Comparison of ENCODE assay signal across 32 mouse cellular contexts in genomic region chr5:149536005-149536404, GRCm38 (mm10). TPM values are rescaled to one million over a fixed set of nuclear protein-coding genes. Genes with fewer than 3 reads are reported as not detected.
A peak's percentile ranks its signal among the peaks of the same experiment; 100 is the strongest.
DNase-seq lines count a peak whose midpoint lies in the region; ATAC-seq and TF ChIP-seq lines count a peak whose summit lies in the region.
"Had no signal": no experiment of that assay in that cellular context is flagged by ENCODE, and none has a peak within 500 bp of the region (broad histone marks: within the 10 kb centered on the region; RNA-seq: fewer than 3 reads in every experiment).

No protein-coding gene starts in this region.

- H3K36me3 ChIP-seq in forebrain, embryonic 13.5 days (ENCODE audit: poor library complexity, severe bottlenecking) = no peaks in the 10 kb centered on the region
- no peaks in the 10 kb centered on the region for H3K36me3 ChIP-seq in forebrain, embryonic 16.5 days (ENCODE audit: control insufficient read depth, insufficient read depth)
- H3K36me3 ChIP-seq: embryonic facial prominence, embryonic 10.5 days; embryonic facial prominence, embryonic 15.5 days; G1E; heart, embryonic 10.5 days; heart, embryonic 15.5 days; hindbrain, embryonic 13.5 days; midbrain, embryonic 15.5 days had no signal

- intact Hi-C loops in left cerebral cortex, adult 2 months (cut with DNase I) = loop anchor here (2.0 to 5.0 kb wide), 3 partner anchors 76 to 569 kb away; no protein-coding TSS in a partner anchor

- TF ChIP-seq CTCF in left cerebral cortex, adult 2 months (IDR thresholded peaks at IDR 0.05) = no peak

- 59% methylated on average over 9 of the region's 9 CpGs for WGBS in forebrain, embryonic 13.5 days
- 61% methylated on average over 9 of the region's 9 CpGs for WGBS in forebrain, embryonic 16.5 days

- no peak overlapping the region for H3K27ac ChIP-seq in forebrain, embryonic 13.5 days
- no peak overlapping the region for H3K27ac ChIP-seq in forebrain, embryonic 16.5 days (ENCODE audit: low read length)
- peak overlapping the region; percentile 82 for H3K27ac ChIP-seq in left cerebral cortex, adult 2 months
- H3K27ac ChIP-seq: embryonic facial prominence, embryonic 10.5 days; embryonic facial prominence, embryonic 15.5 days; heart, embryonic 10.5 days; heart, embryonic 15.5 days; hindbrain, embryonic 13.5 days; liver, embryonic 14.5 days; macrophage; midbrain, embryonic 15.5 days had no signal

- ATAC-seq in forebrain, embryonic 13.5 days = no peak
- ATAC-seq in forebrain, embryonic 16.5 days = no peak
- no peak for ATAC-seq in activated CD4-positive, CD25-positive, alpha-beta regulatory T cell, adult 4 months
- ATAC-seq: intestine, postnatal 0 days; midbrain, embryonic 15.5 days had no signal

- H3K4me2 ChIP-seq in forebrain, embryonic 13.5 days = no peak overlapping the region
- H3K4me2 ChIP-seq in forebrain, embryonic 16.5 days (ENCODE audit: low read length) = no peak overlapping the region
- H3K4me2 ChIP-seq: embryonic facial prominence, embryonic 15.5 days; heart, embryonic 15.5 days; hindbrain, embryonic 13.5 days; midbrain, embryonic 15.5 days had no signal

- 0 out of 2 replicates have a peak overlapping the region, but pooled peaks have one; percentile 1 for H3K9ac ChIP-seq in forebrain, embryonic 13.5 days
- no peak overlapping the region for H3K9ac ChIP-seq in forebrain, embryonic 16.5 days (replicated peaks; ENCODE audit: low read depth, low read length)
- H3K9ac ChIP-seq: embryonic facial prominence, embryonic 15.5 days; heart, embryonic 15.5 days; hindbrain, embryonic 13.5 days; liver, embryonic 14.5 days; midbrain, embryonic 15.5 days had no signal

- no peaks in the 10 kb centered on the region; the same call in 1 of the 2 replicates for H3K27me3 ChIP-seq in forebrain, embryonic 13.5 days
- no peaks in the 10 kb centered on the region for H3K27me3 ChIP-seq in forebrain, embryonic 16.5 days (replicated peaks; ENCODE audit: control insufficient read depth, insufficient read depth, low read length)
- H3K27me3 ChIP-seq: embryonic facial prominence, embryonic 15.5 days; heart, embryonic 15.5 days; midbrain, embryonic 15.5 days had no signal

- no peak overlapping the region for H3K4me3 ChIP-seq in forebrain, embryonic 13.5 days
- no peak overlapping the region for H3K4me3 ChIP-seq in forebrain, embryonic 16.5 days (replicated peaks; ENCODE audit: low read length)
- H3K4me3 ChIP-seq in left cerebral cortex, adult 2 months = peak overlapping the region; percentile 54
- H3K4me3 ChIP-seq: embryonic facial prominence, embryonic 10.5 days; embryonic facial prominence, embryonic 15.5 days; heart, embryonic 10.5 days; heart, embryonic 15.5 days; hindbrain, embryonic 13.5 days; midbrain, embryonic 15.5 days had no signal

- no peaks in the 10 kb centered on the region for H3K9me3 ChIP-seq in forebrain, embryonic 13.5 days (replicated peaks)
- no peaks in the 10 kb centered on the region for H3K9me3 ChIP-seq in forebrain, embryonic 16.5 days (ENCODE audit: control insufficient read depth, low read length)
- H3K9me3 ChIP-seq: embryonic facial prominence, embryonic 10.5 days; embryonic facial prominence, embryonic 15.5 days; heart, embryonic 10.5 days; heart, embryonic 15.5 days; hindbrain, embryonic 13.5 days; midbrain, embryonic 15.5 days had no signal

- H3K4me1 ChIP-seq in forebrain, embryonic 13.5 days = peaks cover 28% of the 10 kb centered on the region
- H3K4me1 ChIP-seq in forebrain, embryonic 16.5 days (replicated peaks; ENCODE audit: control insufficient read depth, insufficient read depth, low read length) = peaks cover 17% of the 10 kb centered on the region

- no peak for DNase-seq in left cerebral cortex, adult 2 months (ENCODE audit: extremely low spot score in 1 of 2, low spot score in 2 of 2)
- no peak for DNase-seq in left cerebral cortex, adult 18-20 months (ENCODE audit: low spot score in 2 of 2)
- DNase-seq in right cerebral cortex, postnatal 25 days = peak; percentile 25
- DNase-seq in right cerebral cortex, postnatal 36 days (ENCODE audit: low spot score in 2 of 2) = no peak
- no peak for DNase-seq in spleen, postnatal 10 days (ENCODE audit: low spot score in 2 of 2)
- DNase-seq: adrenal gland, postnatal 10 days; cerebellum, adult 11-12 months; cerebellum, postnatal 10 days; gastrocnemius, postnatal 25 days; heart, adult 11 months; kidney, adult 9 months; kidney, postnatal 14 days; lung, adult 2 months; lung, postnatal 10 days; thymus, postnatal 14 days had no signal

RNA-seq across cellular contexts. Expression of gene Wdr95, which starts 7.5 kb away (rescaled TPM):
- 0.41 and 0.68 TPM in 2 replicates for polyA plus RNA-seq in forebrain, embryonic 13.5 days (2015; fragmentation: Nextera tagmentation; extraction: Ambion mirVana)
- 0.14 and 0.19 TPM in 2 replicates for polyA plus RNA-seq in forebrain, embryonic 16.5 days (2015; fragmentation: Nextera tagmentation; extraction: Ambion mirVana)
- total RNA-seq in left cerebral cortex, adult 2 months (2021) = under 1 TPM; 0.56 to 0.75 TPM
- under 1 TPM; 0.14 to 0.35 TPM for total RNA-seq in left cerebral cortex, adult 18-20 months (2021)
- not detected for polyA plus RNA-seq in activated CD4-positive, CD25-positive, alpha-beta regulatory T cell, adult 4 months (2017; shearing (Covaris generic))
- total RNA-seq: G1E; gastrocnemius, adult 18-20 months; gastrocnemius, postnatal 25 days; heart, postnatal 25 days had no signal
- polyA plus RNA-seq: embryonic facial prominence, embryonic 10.5 days; G1E; heart, embryonic 10.5 days; heart, embryonic 15.5 days; intestine, postnatal 0 days; liver, embryonic 14.5 days; macrophage; neural tube, embryonic 11.5 days; small intestine, adult 2 months had no signal
